Mouse (Mus musculus): Measurements from ENCODE around the gene Frem3.
"Not testable (repeated sequence)": the region's sequence is repeated elsewhere in the genome, so short reads cannot be mapped to it uniquely, and the experiment has no call there.

Gene Frem3

DNA sequence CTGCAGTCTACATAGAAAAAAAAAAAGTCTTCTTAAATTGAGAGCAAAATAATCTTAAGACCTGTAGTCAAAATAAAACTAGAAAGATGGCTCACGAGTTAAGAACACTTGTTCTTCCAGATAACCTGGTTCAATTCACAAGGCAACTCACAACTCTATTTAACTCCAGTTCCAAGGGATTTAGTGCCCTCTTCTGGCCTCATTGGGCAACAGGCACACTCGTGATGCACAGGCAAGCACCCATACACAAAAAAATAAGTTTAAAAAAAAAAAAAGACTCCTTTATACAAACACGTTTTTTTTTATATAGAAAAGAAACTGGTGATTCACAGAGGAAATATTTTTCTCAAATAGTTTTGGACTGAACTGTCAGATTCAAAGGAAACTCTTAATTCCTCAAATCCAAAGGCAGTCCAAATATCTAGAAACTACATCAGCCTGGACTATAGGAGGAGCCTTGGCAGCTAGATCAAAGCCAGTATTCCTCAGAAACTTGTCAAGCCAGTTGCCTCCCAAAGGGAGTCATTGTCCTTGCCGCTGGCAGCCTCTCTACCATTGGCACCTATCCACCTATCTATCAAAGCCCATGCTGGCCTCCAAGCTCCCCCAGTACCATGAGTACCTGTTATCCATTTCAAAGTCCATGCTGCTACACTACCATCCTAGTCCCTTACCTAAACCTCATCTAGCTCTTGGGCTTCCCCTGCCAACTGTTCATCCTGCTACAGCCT lies 100.0 kb downstream of the Frem3 start:
- in situ Hi-C loops (cut with MboI, MseI) = loop anchor here (10.0 kb wide), 1 partner anchor 1046 kb away; no protein-coding TSS in a partner anchor

DNA sequence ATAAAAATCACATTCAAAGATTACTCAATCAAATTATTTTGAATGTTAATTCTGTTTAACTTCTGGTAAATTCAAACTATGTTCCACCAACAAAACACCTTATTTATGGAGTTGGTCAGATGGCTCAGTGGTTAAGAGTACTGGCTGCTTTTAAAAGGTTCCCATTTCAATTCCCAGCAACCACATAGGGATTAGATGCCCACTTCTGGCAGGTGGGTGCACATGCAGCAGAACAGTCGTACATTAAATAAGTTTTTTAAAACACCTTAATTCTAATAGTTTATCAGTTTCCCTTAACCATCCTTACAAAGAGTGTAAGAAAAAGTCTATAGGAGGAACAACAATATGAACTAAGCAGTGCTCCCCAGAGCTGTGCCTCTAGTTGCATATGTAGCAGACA lies 103.6 kb downstream of the Frem3 start:
- in situ Hi-C loops (cut with MboI, MseI) = loop anchor here (10.0 kb wide), 1 partner anchor 1050 kb away; no protein-coding TSS in a partner anchor

DNA sequence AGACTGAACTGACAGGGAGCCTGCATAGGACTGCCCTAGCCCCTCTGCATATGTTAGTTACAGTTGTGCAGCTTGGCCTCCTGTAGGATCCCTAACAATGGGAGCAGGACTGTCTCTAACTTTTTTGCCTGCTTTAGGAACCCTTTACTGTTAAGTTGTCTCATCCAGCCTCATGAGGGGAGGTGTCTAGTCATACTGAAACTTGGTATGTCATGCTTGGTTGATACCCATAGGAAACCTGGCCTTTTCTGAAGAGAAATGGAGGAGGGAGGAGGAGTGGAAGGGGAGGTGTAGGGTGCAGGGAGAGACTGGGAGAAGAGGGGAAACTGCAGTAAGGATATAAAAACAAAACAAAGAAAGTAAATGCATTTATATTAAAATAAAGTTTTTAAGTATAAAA lies 121.4 kb downstream of the Frem3 start:
- in situ Hi-C loops (cut with MboI, MseI) = loop anchor here (5.0 kb wide), 1 partner anchor 1030 kb away; no protein-coding TSS in a partner anchor

DNA sequence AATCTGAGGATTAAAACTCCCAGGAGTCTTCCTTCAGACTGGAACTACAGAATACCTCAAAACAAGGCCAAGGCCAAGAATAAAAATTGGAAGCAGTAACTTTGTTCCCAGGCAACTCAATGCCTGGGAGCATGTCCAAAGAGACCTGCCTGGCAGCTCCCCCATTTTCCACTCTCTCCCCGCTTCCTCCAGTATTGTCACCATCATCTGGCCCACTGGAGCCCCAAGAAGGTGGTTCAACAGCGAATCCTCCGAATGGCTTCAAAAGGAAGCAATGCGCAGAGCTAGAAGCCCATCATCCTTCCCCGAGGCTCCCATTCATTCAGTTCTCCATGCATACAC lies 127.1 kb downstream of the Frem3 start:
- in situ Hi-C loops (cut with MboI, MseI) = no loop called here

DNA sequence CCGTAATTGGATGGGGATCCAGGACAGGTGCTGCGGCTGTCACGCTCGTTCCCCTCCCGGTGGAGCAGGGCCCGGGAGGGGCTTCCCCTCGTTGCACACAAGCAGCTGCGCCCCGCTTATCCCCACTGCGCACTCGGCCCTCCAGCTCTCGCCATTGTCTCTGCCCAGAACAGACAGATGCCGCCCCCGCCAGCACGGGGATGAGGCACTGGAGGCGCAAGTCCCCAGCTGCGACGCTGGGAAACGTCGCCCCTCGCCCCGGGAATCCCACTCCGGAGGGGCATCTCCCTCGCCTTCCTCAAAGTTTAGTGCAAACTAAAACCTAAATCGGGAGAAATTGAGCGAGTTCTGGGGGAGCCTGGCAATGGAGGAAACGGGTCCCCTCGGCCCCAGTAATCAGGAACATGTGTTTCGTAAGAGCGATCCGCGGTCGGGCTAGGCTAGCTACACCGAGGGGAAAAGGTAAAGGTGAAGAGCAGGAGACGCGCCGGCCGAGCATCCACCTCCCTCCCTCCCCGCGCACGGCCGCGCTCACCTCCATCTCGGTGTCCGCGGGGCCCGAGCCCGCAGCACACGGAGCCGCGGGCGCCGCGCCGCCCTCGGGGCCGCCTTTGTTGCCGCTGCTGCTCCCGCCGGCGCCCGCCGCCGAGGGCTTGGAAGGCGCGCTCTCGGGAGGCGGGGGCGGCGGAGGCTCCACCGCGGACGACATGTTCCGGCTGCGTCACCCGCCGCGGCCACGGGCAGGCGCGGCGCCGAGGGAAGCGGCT lies 127.7 kb downstream of the Frem3 start:
- in situ Hi-C loops (cut with MboI, MseI) = no loop called here

DNA sequence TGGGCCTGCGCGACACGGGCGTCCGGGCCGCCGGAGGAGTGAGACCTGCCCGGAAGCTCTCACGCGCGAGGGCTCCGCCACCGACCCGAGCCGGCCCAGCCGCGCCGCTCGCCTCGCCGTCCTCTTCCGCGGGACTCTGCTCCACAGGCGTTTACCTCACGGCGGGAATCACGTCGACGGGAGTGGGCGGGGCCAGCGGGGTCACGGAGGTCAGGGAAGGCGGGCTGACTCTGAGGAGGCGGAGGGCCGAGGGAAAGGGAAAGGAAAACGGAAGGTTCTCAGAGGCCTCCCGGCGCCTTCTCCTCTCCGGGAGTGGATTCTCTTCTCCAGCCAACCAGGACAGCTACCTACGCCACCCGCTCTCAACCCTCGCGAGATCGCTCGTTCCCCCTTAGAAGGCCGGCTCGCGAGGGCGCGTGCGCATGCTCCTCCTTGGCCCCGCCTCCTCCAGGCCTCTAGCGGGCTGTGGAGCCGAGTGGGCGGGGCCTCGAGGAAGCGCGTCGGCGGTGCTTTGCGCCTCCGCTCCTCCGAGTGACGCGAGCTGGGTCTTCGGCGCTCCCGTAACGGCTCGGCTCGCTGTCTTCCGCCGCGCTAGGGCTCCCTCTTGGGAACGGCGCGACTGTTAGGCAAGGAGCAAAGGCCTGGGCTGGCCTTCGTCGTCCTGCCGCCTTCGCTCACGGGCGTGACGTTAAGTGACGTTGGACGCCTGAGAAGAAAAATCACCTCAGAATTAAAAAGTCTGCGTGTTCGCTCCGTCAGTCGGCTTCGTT lies 128.5 kb downstream of the Frem3 start, which contains the start of gene Smarca5:
Gene Smarca5, minus strand, starts transcription at position 343 of the 770 bp plus-strand sequence.
- in situ Hi-C loops (cut with MboI, MseI) = not testable (repeated sequence)

DNA sequence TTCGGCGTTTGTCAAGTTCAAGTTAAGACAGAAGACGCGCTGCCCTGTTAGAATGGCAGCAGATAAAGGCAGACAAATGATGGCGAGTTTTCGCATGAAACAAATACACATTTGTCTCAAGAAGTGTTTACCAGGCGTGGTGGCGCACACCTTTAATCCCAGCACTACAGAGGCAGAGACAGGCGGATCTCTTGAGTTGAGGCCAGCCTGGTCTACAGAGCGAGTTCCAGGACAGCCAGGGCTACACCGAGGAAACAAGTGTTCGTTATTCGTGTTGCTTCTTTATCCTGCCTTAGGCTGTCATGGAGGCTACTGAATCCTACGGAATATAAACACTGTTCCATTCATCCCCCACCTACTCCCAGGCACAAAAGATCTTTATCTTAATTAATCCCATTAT lies 129.1 kb downstream of the Frem3 start:
- in situ Hi-C loops (cut with MboI, MseI) = loop anchor here (10.0 kb wide), 1 partner anchor 265 kb away; no protein-coding TSS in a partner anchor
